Mouse (Mus musculus): ENCODE results near the gene Gm10837. TPM values are rescaled to one million over a fixed set of nuclear protein-coding genes. Genes with fewer than 3 reads are reported as not detected.

Gene Gm10837
- total RNA-seq, 1 experiment from 2014 or later: not detected

GRCm38 (mm10) chr14:122511519-122511918, 21.1 kb downstream of the Gm10837 start:
- no peak for ATAC-seq (replicated peaks; ENCODE audit: low read depth, poor library complexity, severe bottlenecking)

GRCm38 (mm10) chr14:122513511-122514036, 23.2 kb downstream of the Gm10837 start:
- ATAC-seq (replicated peaks; ENCODE audit: low read depth, poor library complexity, severe bottlenecking): no peak

GRCm38 (mm10) chr14:122528475-122528874, 38.1 kb downstream of the Gm10837 start:
- no peak for ATAC-seq (replicated peaks; ENCODE audit: low read depth, poor library complexity, severe bottlenecking)

- peak; percentile 99 for ATAC-seq (replicated peaks; ENCODE audit: low read depth, poor library complexity, severe bottlenecking)
Observed at GRCm38 (mm10) chr14:122534017-122534924, 43.9 kb downstream of the Gm10837 start, which contains the start of gene Pcca. Pcca (plus strand) TSS chr14:122534324.

- no peak for ATAC-seq (replicated peaks; ENCODE audit: low read depth, poor library complexity, severe bottlenecking)
Observed at GRCm38 (mm10) chr14:122535986-122536385, 45.6 kb downstream of the Gm10837 start.

Other genes with a start within 250 kb of the Gm10837 start
- not detected in 2 replicates for gene Gm5089, start 39.5 kb upstream of the Gm10837 start, total RNA-seq (2017)
- gene Zic5, start 24.9 kb upstream of the Gm10837 start, total RNA-seq (2017): not detected in 2 replicates
- gene Zic2, start 15.2 kb upstream of the Gm10837 start, total RNA-seq (2017): not detected in 2 replicates
- gene Pcca, start 43.7 kb downstream of the Gm10837 start, total RNA-seq (2017): 52.9 and 118 TPM in 2 replicates

All from common myeloid progenitor, adult 5-6 weeks (primary cell).